Mouse (Mus musculus): ENCODE data around the gene Cpsf2. TPM values are rescaled to one million over a fixed set of nuclear protein-coding genes. Genes with fewer than 3 reads are reported as not detected.

Cpsf2 gene
- polyA plus RNA-seq, 1 experiment from 2014 or later = 29.8 TPM

DNA sequence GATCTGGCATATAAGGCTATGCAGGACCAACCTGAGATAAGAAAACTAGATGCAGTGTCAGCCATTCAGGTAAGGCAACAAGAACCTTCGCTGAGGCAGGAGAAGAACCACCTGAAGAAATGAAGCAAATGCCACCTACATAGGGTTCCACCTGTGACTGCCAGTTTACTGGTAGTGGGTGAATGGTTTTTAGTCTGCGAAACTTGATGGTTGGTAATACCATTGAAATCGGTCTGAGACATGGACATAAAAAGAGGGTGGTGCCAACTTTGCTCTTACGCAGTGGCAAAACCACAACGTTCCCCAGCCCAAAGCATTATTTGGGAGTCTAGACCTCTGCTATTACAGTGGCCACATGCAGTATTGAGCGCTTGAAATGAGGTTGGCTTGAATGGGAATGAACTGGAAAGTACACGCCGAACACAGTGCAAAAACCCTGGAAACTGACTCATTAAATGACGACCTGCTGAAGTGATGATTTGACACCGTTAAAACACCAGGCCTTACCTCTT, 1.7 kb downstream of the Cpsf2 start:
- WGBS = 92% methylated on average over 10 of the region's 10 CpGs
- Histone ChIP-seq H3K4me3 (ENCODE audit: low read depth, low read length) (no peak overlapping the region), H3K4me2 (ENCODE audit: low read length) (peak overlapping the region; percentile 54), H3K27me3 (ENCODE audit: control insufficient read depth, insufficient read depth, low read depth, low read length) (no peaks in the 10 kb centered on the region), H3K36me3 (ENCODE audit: control insufficient read depth, insufficient read depth, low read length) (peaks cover 1% of the 10 kb centered on the region; the same call in 1 of the 2 replicates), H3K27ac (ENCODE audit: low read length) (no peak overlapping the region), H3K9ac (ENCODE audit: low read depth, low read length) (0 out of 2 replicates have a peak overlapping the region, but pooled peaks have one; percentile 3), H3K4me1 (ENCODE audit: control insufficient read depth, insufficient read depth, low read length) (peaks cover 23% of the 10 kb centered on the region), H3K9me3 (replicated peaks; ENCODE audit: control insufficient read depth, low read length, poor library complexity, severe bottlenecking) (no peaks in the 10 kb centered on the region)
- ATAC-seq = no peak

- Histone ChIP-seq H3K9me3 (replicated peaks; ENCODE audit: control insufficient read depth, low read length, poor library complexity, severe bottlenecking) (no peaks in the 10 kb centered on the region), H3K36me3 (ENCODE audit: control insufficient read depth, insufficient read depth, low read length) (peaks cover 4% of the 10 kb centered on the region; the same call in 1 of the 2 replicates), H3K9ac (ENCODE audit: low read depth, low read length) (no peak overlapping the region), H3K4me2 (ENCODE audit: low read length) (no peak overlapping the region), H3K27me3 (ENCODE audit: control insufficient read depth, insufficient read depth, low read depth, low read length) (no peaks in the 10 kb centered on the region), H3K4me3 (ENCODE audit: low read depth, low read length) (no peak overlapping the region), H3K4me1 (ENCODE audit: control insufficient read depth, insufficient read depth, low read length) (peaks cover 23% of the 10 kb centered on the region), H3K27ac (ENCODE audit: low read length) (no peak overlapping the region)
- ATAC-seq = no peak
- 91% methylated on average over 5 of the region's 5 CpGs for WGBS
Measured at GRCm38 (mm10) chr12:101978162-101978561, 2.4 kb downstream of the Cpsf2 start.

- Histone ChIP-seq H3K9ac (ENCODE audit: low read depth, low read length) (no peak overlapping the region), H3K4me1 (ENCODE audit: control insufficient read depth, insufficient read depth, low read length) (peaks cover 23% of the 10 kb centered on the region), H3K4me2 (ENCODE audit: low read length) (no peak overlapping the region), H3K27me3 (ENCODE audit: control insufficient read depth, insufficient read depth, low read depth, low read length) (no peaks in the 10 kb centered on the region), H3K9me3 (replicated peaks; ENCODE audit: control insufficient read depth, low read length, poor library complexity, severe bottlenecking) (no peaks in the 10 kb centered on the region), H3K36me3 (ENCODE audit: control insufficient read depth, insufficient read depth, low read length) (peaks cover 4% of the 10 kb centered on the region; the same call in 1 of the 2 replicates), H3K4me3 (ENCODE audit: low read depth, low read length) (no peak overlapping the region), H3K27ac (ENCODE audit: low read length) (no peak overlapping the region)
- ATAC-seq = no peak
- WGBS = 100% methylated on average over 1 of the region's 1 CpGs
Measured at GRCm38 (mm10) chr12:101978588-101978987, 2.8 kb downstream of the Cpsf2 start.

DNA sequence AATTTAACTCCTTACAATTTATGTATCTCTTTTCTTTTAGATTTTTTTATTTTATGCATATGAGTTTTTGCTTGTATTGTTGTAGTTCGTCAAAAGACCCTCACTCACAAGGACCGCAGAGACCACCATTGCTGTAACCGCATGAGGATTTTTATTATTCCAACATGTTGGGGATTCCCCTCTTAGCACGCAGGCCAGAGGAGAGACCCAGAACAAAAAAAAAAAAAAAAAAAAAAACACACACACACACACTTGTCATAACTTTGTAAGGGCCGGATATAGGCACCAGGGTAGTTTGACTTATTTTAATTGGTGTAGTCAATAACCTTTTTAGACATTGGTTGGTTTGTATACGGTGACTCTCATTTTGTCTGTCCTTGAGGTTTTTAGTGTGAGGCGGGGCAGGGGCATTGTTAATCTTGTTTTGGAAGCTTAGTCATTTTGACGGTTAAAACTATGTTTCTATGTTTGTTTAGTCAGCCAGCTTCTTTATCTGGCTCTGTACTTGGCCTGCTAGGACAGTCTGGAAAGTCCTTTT, 3.5 kb downstream of the Cpsf2 start:
- H3K4me2 ChIP-seq (ENCODE audit: low read length) = no peak overlapping the region
- no peaks in the 10 kb centered on the region for H3K27me3 ChIP-seq (ENCODE audit: control insufficient read depth, insufficient read depth, low read depth, low read length)
- no peak overlapping the region for H3K9ac ChIP-seq (ENCODE audit: low read depth, low read length)
- H3K27ac ChIP-seq (ENCODE audit: low read length) = no peak overlapping the region
- H3K4me1 ChIP-seq (ENCODE audit: control insufficient read depth, insufficient read depth, low read length) = peaks cover 21% of the 10 kb centered on the region
- H3K9me3 ChIP-seq (replicated peaks; ENCODE audit: control insufficient read depth, low read length, poor library complexity, severe bottlenecking) = no peaks in the 10 kb centered on the region
- no peak for ATAC-seq
- H3K4me3 ChIP-seq (ENCODE audit: low read depth, low read length) = no peak overlapping the region
- H3K36me3 ChIP-seq (ENCODE audit: control insufficient read depth, insufficient read depth, low read length) = peaks cover 4% of the 10 kb centered on the region; the same call in 1 of the 2 replicates
- WGBS = 97% methylated on average over 8 of the region's 8 CpGs

- Histone ChIP-seq H3K27me3 (ENCODE audit: control insufficient read depth, insufficient read depth, low read depth, low read length) (no peaks in the 10 kb centered on the region), H3K27ac (ENCODE audit: low read length) (no peak overlapping the region), H3K9me3 (replicated peaks; ENCODE audit: control insufficient read depth, low read length, poor library complexity, severe bottlenecking) (no peaks in the 10 kb centered on the region), H3K4me3 (ENCODE audit: low read depth, low read length) (no peak overlapping the region), H3K36me3 (ENCODE audit: control insufficient read depth, insufficient read depth, low read length) (peaks cover 6% of the 10 kb centered on the region), H3K9ac (ENCODE audit: low read depth, low read length) (no peak overlapping the region), H3K4me1 (ENCODE audit: control insufficient read depth, insufficient read depth, low read length) (peaks cover 16% of the 10 kb centered on the region), H3K4me2 (ENCODE audit: low read length) (no peak overlapping the region)
- 87% methylated on average over 5 of the region's 5 CpGs for WGBS
- ATAC-seq = no peak
Measured at GRCm38 (mm10) chr12:101980266-101980665, 4.5 kb downstream of the Cpsf2 start.

DNA sequence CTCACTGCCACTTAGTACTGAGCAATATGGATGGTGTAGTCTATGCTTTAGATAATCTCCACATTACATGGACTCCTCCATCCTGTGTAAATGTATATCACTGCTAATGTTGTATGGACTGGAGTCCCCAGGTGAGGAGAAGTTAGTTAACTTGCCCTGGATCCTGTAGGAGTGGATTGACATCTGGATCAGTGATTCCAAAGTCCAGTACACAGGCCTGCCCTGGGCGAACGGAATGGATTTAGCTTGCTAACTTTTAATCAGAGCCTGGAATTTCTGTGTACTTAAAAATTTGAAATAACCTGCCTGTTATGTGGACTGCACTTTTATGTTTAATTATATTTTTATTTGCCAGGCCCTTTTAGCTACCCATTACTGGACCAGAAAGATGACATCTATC, 5.8 kb downstream of the Cpsf2 start:
- ATAC-seq = no peak
- no peak overlapping the region for H3K9ac ChIP-seq (ENCODE audit: low read depth, low read length)
- WGBS = 97% methylated on average over 2 of the region's 2 CpGs

GRCm38 (mm10) chr12:101982977-101983376, 7.2 kb downstream of the Cpsf2 start:
- Histone ChIP-seq H3K4me3 (ENCODE audit: low read depth, low read length) (no peak overlapping the region), H3K4me1 (ENCODE audit: control insufficient read depth, insufficient read depth, low read length) (0 out of 2 replicates have a peak, but pooled peaks cover 4% of the 10 kb centered on the region), H3K36me3 (ENCODE audit: control insufficient read depth, insufficient read depth, low read length) (peaks cover 16% of the 10 kb centered on the region), H3K4me2 (ENCODE audit: low read length) (no peak overlapping the region), H3K27me3 (ENCODE audit: control insufficient read depth, insufficient read depth, low read depth, low read length) (no peaks in the 10 kb centered on the region), H3K27ac (ENCODE audit: low read length) (no peak overlapping the region), H3K9ac (ENCODE audit: low read depth, low read length) (no peak overlapping the region), H3K9me3 (replicated peaks; ENCODE audit: control insufficient read depth, low read length, poor library complexity, severe bottlenecking) (no peaks in the 10 kb centered on the region)
- WGBS = 96% methylated on average over 9 of the region's 9 CpGs
- ATAC-seq = no peak

More for the DNA sequence above, 5.8 kb downstream of the Cpsf2 start:
- Histone ChIP-seq H3K27me3 (ENCODE audit: control insufficient read depth, insufficient read depth, low read depth, low read length) (no peaks in the 10 kb centered on the region), H3K4me1 (ENCODE audit: control insufficient read depth, insufficient read depth, low read length) (peaks cover 16% of the 10 kb centered on the region), H3K36me3 (ENCODE audit: control insufficient read depth, insufficient read depth, low read length) (peaks cover 7% of the 10 kb centered on the region), H3K27ac (ENCODE audit: low read length) (no peak overlapping the region), H3K9me3 (replicated peaks; ENCODE audit: control insufficient read depth, low read length, poor library complexity, severe bottlenecking) (no peaks in the 10 kb centered on the region), H3K4me3 (ENCODE audit: low read depth, low read length) (no peak overlapping the region), H3K4me2 (ENCODE audit: low read length) (no peak overlapping the region)

- 67% methylated on average over 3 of the region's 3 CpGs for WGBS
- Histone ChIP-seq H3K27ac (ENCODE audit: low read length) (no peak overlapping the region), H3K36me3 (ENCODE audit: control insufficient read depth, insufficient read depth, low read length) (peaks cover 32% of the 10 kb centered on the region), H3K4me2 (ENCODE audit: low read length) (no peak overlapping the region), H3K9me3 (replicated peaks; ENCODE audit: control insufficient read depth, low read length, poor library complexity, severe bottlenecking) (no peaks in the 10 kb centered on the region), H3K9ac (ENCODE audit: low read depth, low read length) (no peak overlapping the region), H3K27me3 (ENCODE audit: control insufficient read depth, insufficient read depth, low read depth, low read length) (no peaks in the 10 kb centered on the region), H3K4me3 (ENCODE audit: low read depth, low read length) (no peak overlapping the region), H3K4me1 (ENCODE audit: control insufficient read depth, insufficient read depth, low read length) (no peaks in the 10 kb centered on the region)
- no peak for ATAC-seq
Measured at GRCm38 (mm10) chr12:101985110-101985509, 9.3 kb downstream of the Cpsf2 start.

DNA sequence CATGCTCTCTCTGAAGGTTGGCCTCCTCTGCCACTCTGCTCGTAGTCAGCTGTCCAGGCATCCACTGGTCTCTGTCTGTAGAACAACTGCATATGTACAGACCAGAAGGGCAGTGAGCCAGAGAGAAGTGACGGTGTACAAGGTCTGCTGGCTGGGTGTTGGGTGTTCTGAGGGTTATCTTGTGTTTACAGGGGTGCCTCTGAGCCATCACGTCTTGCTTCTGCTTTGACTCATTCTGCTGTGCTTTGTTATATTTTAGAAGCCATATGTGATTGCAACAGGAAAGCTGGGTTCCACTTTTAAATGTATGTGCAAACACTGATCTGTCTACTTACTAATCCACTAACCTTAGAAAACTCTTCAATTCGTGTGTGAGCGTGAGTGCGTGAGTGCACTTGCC, 11.9 kb downstream of the Cpsf2 start:
- 93% methylated on average over 6 of the region's 6 CpGs for WGBS
- H3K4me3 ChIP-seq (ENCODE audit: low read depth, low read length) = no peak overlapping the region
- no peak for ATAC-seq

More for the DNA sequence above, 11.9 kb downstream of the Cpsf2 start:
- peaks cover 41% of the 10 kb centered on the region for H3K36me3 ChIP-seq (ENCODE audit: control insufficient read depth, insufficient read depth, low read length)
- H3K27ac ChIP-seq (ENCODE audit: low read length) = no peak overlapping the region
- H3K9ac ChIP-seq (ENCODE audit: low read depth, low read length) = no peak overlapping the region
- H3K27me3 ChIP-seq (ENCODE audit: control insufficient read depth, insufficient read depth, low read depth, low read length) = no peaks in the 10 kb centered on the region
- H3K4me1 ChIP-seq (ENCODE audit: control insufficient read depth, insufficient read depth, low read length) = no peaks in the 10 kb centered on the region
- H3K9me3 ChIP-seq (replicated peaks; ENCODE audit: control insufficient read depth, low read length, poor library complexity, severe bottlenecking) = no peaks in the 10 kb centered on the region
- no peak overlapping the region for H3K4me2 ChIP-seq (ENCODE audit: low read length)

Data from midbrain, embryonic 16.5 days (tissue).